Comparison of ENCODE assay signal across 17 mouse cellular contexts in the genomic region with DNA sequence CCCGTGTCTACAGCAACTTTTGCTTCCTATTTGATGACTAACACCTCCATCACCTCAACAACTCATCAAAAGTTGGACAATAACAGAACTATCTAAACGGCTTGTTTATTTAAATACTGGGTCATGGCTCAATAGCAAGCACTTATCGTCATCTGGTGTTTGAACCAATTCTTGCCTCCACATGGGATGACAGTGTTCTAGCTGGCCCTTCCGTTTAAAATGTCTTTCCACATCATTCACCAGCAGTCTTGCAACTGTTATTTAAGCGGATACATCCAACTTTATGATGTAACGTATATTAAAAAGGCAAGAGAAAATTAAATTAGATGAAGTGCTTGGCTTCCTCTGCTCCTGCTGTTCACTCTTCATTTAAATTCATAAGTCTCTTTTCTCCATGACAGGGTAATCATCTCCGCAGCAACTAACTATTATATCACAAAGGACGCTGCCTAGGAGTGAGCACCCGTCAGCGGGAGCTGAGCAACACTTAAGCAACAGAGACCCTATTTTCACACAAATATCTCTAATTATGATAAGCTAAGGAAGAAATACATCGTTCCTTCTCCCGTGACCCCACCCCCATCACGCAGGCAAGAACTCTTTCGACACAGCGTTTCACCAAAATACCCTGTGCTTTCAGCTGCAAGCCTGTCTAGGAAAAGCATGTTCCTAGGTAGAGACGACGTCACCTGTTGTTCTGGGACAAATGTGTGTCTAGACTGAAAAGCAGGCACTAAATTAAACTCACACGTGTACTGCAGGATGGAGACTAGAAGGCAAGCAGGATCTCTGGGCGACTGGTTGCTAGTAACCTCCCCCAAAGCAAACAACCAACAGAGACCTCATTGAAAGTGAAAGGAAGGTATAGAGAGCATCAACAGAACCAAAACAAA. TPM values are rescaled to one million over a fixed set of nuclear protein-coding genes. Genes with fewer than 3 reads are reported as not detected.
DNase-seq lines count a peak whose midpoint lies in the region; ATAC-seq and TF ChIP-seq lines count a peak whose summit lies in the region.
"Had no signal": no experiment of that assay in that cellular context is flagged by ENCODE, and none has a peak within 500 bp of the region (broad histone marks: within the 10 kb centered on the region; RNA-seq: fewer than 3 reads in every experiment).

No protein-coding gene starts in this region.

- no peak for ATAC-seq in hindbrain, embryonic 12.5 days (ENCODE audit: low FRiP score)
- no peak for ATAC-seq in midbrain, embryonic 14.5 days (ENCODE audit: low FRiP score, low TSS enrichment)
- ATAC-seq in midbrain, embryonic 11.5 days (ENCODE audit: low FRiP score), result no peak
- ATAC-seq in hindbrain, embryonic 15.5 days (ENCODE audit: low FRiP score, low read depth), result no peak
- ATAC-seq in stomach, postnatal 0 days (ENCODE audit: low FRiP score, low TSS enrichment), result 0 out of 2 replicates have a peak, but pooled peaks have one; percentile 26
- no peak for ATAC-seq in megakaryocyte progenitor cell, adult 5-6 weeks (replicated peaks; ENCODE audit: poor library complexity)

- peak overlapping the region; percentile 24; the same call in 1 of the 2 replicates for H3K4me2 ChIP-seq in hindbrain, embryonic 12.5 days (replicated peaks)
- H3K4me2 ChIP-seq in midbrain, embryonic 14.5 days (ENCODE audit: low read length), result peak overlapping the region; percentile 21; the same call in 1 of the 2 replicates
- H3K4me2 ChIP-seq in midbrain, embryonic 11.5 days, result no peak overlapping the region
- peak overlapping the region; percentile 41 for H3K4me2 ChIP-seq in hindbrain, embryonic 15.5 days
- no peak overlapping the region for H3K4me2 ChIP-seq in stomach, postnatal 0 days (replicated peaks; ENCODE audit: low read depth)
- H3K4me2 ChIP-seq: lung, embryonic 14.5 days; neural tube, embryonic 15.5 days had no signal

- TF ChIP-seq EP300 in stomach, postnatal 0 days (optimal IDR thresholded peaks at IDR 0.05), result no peak

- no peak overlapping the region for H3K27ac ChIP-seq in hindbrain, embryonic 12.5 days
- no peak overlapping the region for H3K27ac ChIP-seq in hindbrain, embryonic 10.5 days
- no peak overlapping the region for H3K27ac ChIP-seq in midbrain, embryonic 14.5 days (replicated peaks; ENCODE audit: low read depth, low read length)
- H3K27ac ChIP-seq in midbrain, embryonic 11.5 days (ENCODE audit: low read depth, low read length), result no peak overlapping the region
- H3K27ac ChIP-seq in hindbrain, embryonic 15.5 days (replicated peaks), result no peak overlapping the region
- H3K27ac ChIP-seq in stomach, postnatal 0 days (replicated peaks), result no peak overlapping the region
- H3K27ac ChIP-seq: neural tube, embryonic 15.5 days had no signal

- H3K36me3 ChIP-seq in hindbrain, embryonic 12.5 days, result no peaks in the 10 kb centered on the region
- no peaks in the 10 kb centered on the region for H3K36me3 ChIP-seq in hindbrain, embryonic 10.5 days
- H3K36me3 ChIP-seq in midbrain, embryonic 14.5 days (ENCODE audit: control insufficient read depth, insufficient read depth, low read length), result no peaks in the 10 kb centered on the region
- H3K36me3 ChIP-seq in midbrain, embryonic 11.5 days (ENCODE audit: control insufficient read depth, insufficient read depth, low read length), result no peaks in the 10 kb centered on the region
- H3K36me3 ChIP-seq in hindbrain, embryonic 15.5 days, result no peaks in the 10 kb centered on the region
- no peaks in the 10 kb centered on the region for H3K36me3 ChIP-seq in stomach, postnatal 0 days (ENCODE audit: control insufficient read depth, insufficient read depth, low read length)
- H3K36me3 ChIP-seq: neural tube, embryonic 15.5 days had no signal

- H3K4me3 ChIP-seq in hindbrain, embryonic 12.5 days, result no peak overlapping the region
- no peak overlapping the region for H3K4me3 ChIP-seq in hindbrain, embryonic 10.5 days
- no peak overlapping the region for H3K4me3 ChIP-seq in midbrain, embryonic 14.5 days (replicated peaks; ENCODE audit: low read depth, low read length)
- H3K4me3 ChIP-seq in midbrain, embryonic 11.5 days (ENCODE audit: low read depth, low read length), result no peak overlapping the region
- no peak overlapping the region for H3K4me3 ChIP-seq in hindbrain, embryonic 15.5 days
- H3K4me3 ChIP-seq in stomach, postnatal 0 days (ENCODE audit: low read depth, low read length), result no peak overlapping the region
- H3K4me3 ChIP-seq: neural tube, embryonic 15.5 days had no signal

- no peak for DNase-seq in hindbrain, embryonic 10.5 days (ENCODE audit: low spot score)
- DNase-seq in midbrain, embryonic 14.5 days, result no peak
- DNase-seq in midbrain, embryonic 11.5 days (ENCODE audit: low spot score, missing footprints), result no peak
- no peak for DNase-seq in stomach, postnatal 0 days (ENCODE audit: low spot score)
- DNase-seq in kidney, postnatal 36 days, result no peak
- DNase-seq: cerebellum, adult 9-11 months; embryo, embryonic 11 days; heart, adult 18-20 months; heart, postnatal 36 days; layer of hippocampus, postnatal 36 days; lung, embryonic 14.5 days; retina, postnatal 1 day; thymus, postnatal 25 days had no signal

- peaks cover 8% of the 10 kb centered on the region for H3K4me1 ChIP-seq in hindbrain, embryonic 12.5 days
- H3K4me1 ChIP-seq in hindbrain, embryonic 10.5 days (replicated peaks), result peaks cover 8% of the 10 kb centered on the region
- H3K4me1 ChIP-seq in midbrain, embryonic 14.5 days (ENCODE audit: control insufficient read depth, insufficient read depth, low read length), result peaks cover 8% of the 10 kb centered on the region; the same call in 1 of the 2 replicates
- H3K4me1 ChIP-seq in midbrain, embryonic 11.5 days (ENCODE audit: control insufficient read depth, insufficient read depth, low read length), result no peaks in the 10 kb centered on the region
- H3K4me1 ChIP-seq in hindbrain, embryonic 15.5 days (replicated peaks), result no peaks in the 10 kb centered on the region; the same call in 1 of the 2 replicates
- no peaks in the 10 kb centered on the region for H3K4me1 ChIP-seq in stomach, postnatal 0 days (replicated peaks; ENCODE audit: control insufficient read depth, insufficient read depth)
- H3K4me1 ChIP-seq: neural tube, embryonic 15.5 days had no signal

- H3K9ac ChIP-seq in hindbrain, embryonic 12.5 days, result no peak overlapping the region
- no peak overlapping the region for H3K9ac ChIP-seq in midbrain, embryonic 14.5 days (replicated peaks; ENCODE audit: low read length)
- no peak overlapping the region for H3K9ac ChIP-seq in midbrain, embryonic 11.5 days (ENCODE audit: low read length)
- H3K9ac ChIP-seq in hindbrain, embryonic 15.5 days, result no peak overlapping the region
- no peak overlapping the region for H3K9ac ChIP-seq in stomach, postnatal 0 days (ENCODE audit: low read length)
- H3K9ac ChIP-seq: lung, embryonic 14.5 days; neural tube, embryonic 15.5 days had no signal

- no peak for TF ChIP-seq CTCF in stomach, postnatal 0 days (IDR thresholded peaks at IDR 0.05; ENCODE audit: low read depth)

- whole genome bisulfite sequencing in hindbrain, embryonic 12.5 days, result 43% methylated on average over 19 of the region's 19 CpGs
- WGBS in hindbrain, embryonic 10.5 days, result 46% methylated on average over 19 of the region's 19 CpGs
- WGBS in midbrain, embryonic 14.5 days, result 36% methylated on average over 19 of the region's 19 CpGs
- 49% methylated on average over 19 of the region's 19 CpGs for WGBS in midbrain, embryonic 11.5 days
- 31% methylated on average over 19 of the region's 19 CpGs for WGBS in hindbrain, embryonic 15.5 days
- 55% methylated on average over 19 of the region's 19 CpGs for WGBS in stomach, postnatal 0 days

- H3K9me3 ChIP-seq in hindbrain, embryonic 12.5 days (replicated peaks), result no peaks in the 10 kb centered on the region
- no peaks in the 10 kb centered on the region for H3K9me3 ChIP-seq in hindbrain, embryonic 10.5 days
- no peaks in the 10 kb centered on the region for H3K9me3 ChIP-seq in midbrain, embryonic 14.5 days (ENCODE audit: control insufficient read depth, low read length)
- H3K9me3 ChIP-seq in midbrain, embryonic 11.5 days (ENCODE audit: control insufficient read depth, low read length), result no peaks in the 10 kb centered on the region
- no peaks in the 10 kb centered on the region for H3K9me3 ChIP-seq in hindbrain, embryonic 15.5 days
- H3K9me3 ChIP-seq in stomach, postnatal 0 days (ENCODE audit: control insufficient read depth, low read length), result no peaks in the 10 kb centered on the region
- H3K9me3 ChIP-seq: neural tube, embryonic 15.5 days had no signal

- H3K27me3 ChIP-seq in hindbrain, embryonic 12.5 days, result no peaks in the 10 kb centered on the region
- no peaks in the 10 kb centered on the region for H3K27me3 ChIP-seq in hindbrain, embryonic 10.5 days (ENCODE audit: insufficient read depth, poor library complexity, severe bottlenecking)
- H3K27me3 ChIP-seq in midbrain, embryonic 14.5 days (ENCODE audit: control insufficient read depth, insufficient read depth, low read length), result no peaks in the 10 kb centered on the region
- no peaks in the 10 kb centered on the region for H3K27me3 ChIP-seq in midbrain, embryonic 11.5 days (ENCODE audit: control insufficient read depth, insufficient read depth, low read length)
- H3K27me3 ChIP-seq in hindbrain, embryonic 15.5 days, result no peaks in the 10 kb centered on the region
- H3K27me3 ChIP-seq in stomach, postnatal 0 days (ENCODE audit: control insufficient read depth, insufficient read depth, low read length), result no peaks in the 10 kb centered on the region
- H3K27me3 ChIP-seq: neural tube, embryonic 15.5 days had no signal

RNA-seq across cellular contexts. Expression of a gene that starts 20.2 kb away (rescaled TPM):
- polyA plus RNA-seq in hindbrain, embryonic 12.5 days (2016; fragmentation: Nextera tagmentation; extraction: Ambion mirVana), result 1.2 and 1.9 TPM in 2 replicates
- 0.68 and 0.93 TPM in 2 replicates for polyA plus RNA-seq in hindbrain, embryonic 10.5 days (2016; fragmentation: Nextera tagmentation; extraction: Ambion mirVana)
- 0.23 and 0.93 TPM in 2 replicates for polyA plus RNA-seq in midbrain, embryonic 14.5 days (2014; fragmentation: Nextera tagmentation; extraction: Ambion mirVana)
- polyA plus RNA-seq in midbrain, embryonic 11.5 days (2014; fragmentation: Nextera tagmentation; extraction: Ambion mirVana), result 0.51 and 0.55 TPM in 2 replicates
- 0.94 and 0.96 TPM in 2 replicates for polyA plus RNA-seq in hindbrain, embryonic 15.5 days (2015; fragmentation: Nextera tagmentation; extraction: Ambion mirVana)
- polyA plus RNA-seq in stomach, postnatal 0 days (2015; fragmentation: Nextera tagmentation; extraction: Ambion mirVana), result 17.7 and 23.5 TPM in 2 replicates
- 4.9 and 7.1 TPM in 2 replicates for total RNA-seq in megakaryocyte progenitor cell, adult 5-6 weeks (2015)
- total RNA-seq in megakaryocyte progenitor cell, adult 5-6 weeks (2017), result 8.0 and 8.9 TPM in 2 replicates

RNA-seq across cellular contexts. Expression of a gene that starts 50.1 kb away (rescaled TPM):
- polyA plus RNA-seq in hindbrain, embryonic 12.5 days (2016; fragmentation: Nextera tagmentation; extraction: Ambion mirVana), result 132 and 149 TPM in 2 replicates
- 102 and 116 TPM in 2 replicates for polyA plus RNA-seq in hindbrain, embryonic 10.5 days (2016; fragmentation: Nextera tagmentation; extraction: Ambion mirVana)
- 137 and 151 TPM in 2 replicates for polyA plus RNA-seq in midbrain, embryonic 14.5 days (2014; fragmentation: Nextera tagmentation; extraction: Ambion mirVana)
- polyA plus RNA-seq in midbrain, embryonic 11.5 days (2014; fragmentation: Nextera tagmentation; extraction: Ambion mirVana), result 149 and 161 TPM in 2 replicates
- 88.1 and 98.9 TPM in 2 replicates for polyA plus RNA-seq in hindbrain, embryonic 15.5 days (2015; fragmentation: Nextera tagmentation; extraction: Ambion mirVana)
- polyA plus RNA-seq in stomach, postnatal 0 days (2015; fragmentation: Nextera tagmentation; extraction: Ambion mirVana), result 29.8 and 32.6 TPM in 2 replicates
- total RNA-seq in megakaryocyte progenitor cell, adult 5-6 weeks (2015), result 54.5 and 61.9 TPM in 2 replicates
- total RNA-seq in megakaryocyte progenitor cell, adult 5-6 weeks (2017), result 76.0 and 81.9 TPM in 2 replicates

Comparison
In these comparisons a context has a peak if more than half of its experiments do, and no peak if none do; other contexts are left out.
1. H3K4me2 ChIP-seq: peak in hindbrain, embryonic 12.5 days (single experiment), midbrain, embryonic 14.5 days (single experiment) and hindbrain, embryonic 15.5 days (single experiment); none in midbrain, embryonic 11.5 days (single experiment) and stomach, postnatal 0 days (single experiment).